Mouse (Mus musculus): Measurements from ENCODE around the gene Slc16a10. TPM values are rescaled to one million over a fixed set of nuclear protein-coding genes. Genes with fewer than 3 reads are reported as not detected.
A peak's percentile ranks its signal among the peaks of the same experiment; 100 is the strongest.

Gene Slc16a10
- polyA plus RNA-seq, 1 experiment = 11.0 TPM

- TF ChIP-seq GATA1 (IDR thresholded peaks at IDR 0.05; ENCODE audit: low read length) = no peak
Observed at GRCm38 (mm10) chr10:40163338-40163737, 21.3 kb upstream of the Slc16a10 start.

GRCm38 (mm10) chr10:40161701-40162255, 19.7 kb upstream of the Slc16a10 start:
- no peak for TF ChIP-seq GATA1 (IDR thresholded peaks at IDR 0.05; ENCODE audit: low read length)

GRCm38 (mm10) chr10:40161236-40161635, 19.2 kb upstream of the Slc16a10 start:
- no peak for TF ChIP-seq GATA1 (IDR thresholded peaks at IDR 0.05; ENCODE audit: low read length)

GRCm38 (mm10) chr10:40152550-40152857, 10.4 kb upstream of the Slc16a10 start:
- no peak for TF ChIP-seq GATA1 (IDR thresholded peaks at IDR 0.05; ENCODE audit: low read length)

- no peak for TF ChIP-seq GATA1 (IDR thresholded peaks at IDR 0.05; ENCODE audit: low read length)
Observed at GRCm38 (mm10) chr10:40151852-40152549, 9.9 kb upstream of the Slc16a10 start.

- TF ChIP-seq GATA1 (IDR thresholded peaks at IDR 0.05; ENCODE audit: low read length) = no peak
Observed at GRCm38 (mm10) chr10:40149584-40150145, 7.6 kb upstream of the Slc16a10 start.

- TF ChIP-seq GATA1 (IDR thresholded peaks at IDR 0.05; ENCODE audit: low read length) = no peak
Observed at GRCm38 (mm10) chr10:40147325-40148059, 5.4 kb upstream of the Slc16a10 start.

- no peak for TF ChIP-seq GATA1 (IDR thresholded peaks at IDR 0.05; ENCODE audit: low read length)
Observed at GRCm38 (mm10) chr10:40146451-40146850, 4.4 kb upstream of the Slc16a10 start.

- no peak for TF ChIP-seq GATA1 (IDR thresholded peaks at IDR 0.05; ENCODE audit: low read length)
Observed at GRCm38 (mm10) chr10:40144815-40145214, 2.8 kb upstream of the Slc16a10 start.

GRCm38 (mm10) chr10:40141016-40141851, 824 bp downstream of the Slc16a10 start:
- TF ChIP-seq GATA1 (IDR thresholded peaks at IDR 0.05; ENCODE audit: low read length) = peak; percentile 47

- TF ChIP-seq GATA1 (IDR thresholded peaks at IDR 0.05; ENCODE audit: low read length) = no peak
Observed at GRCm38 (mm10) chr10:40139646-40140045, 2.4 kb downstream of the Slc16a10 start.

- TF ChIP-seq GATA1 (IDR thresholded peaks at IDR 0.05; ENCODE audit: low read length) = no peak
Observed at GRCm38 (mm10) chr10:40135807-40136778, 6.0 kb downstream of the Slc16a10 start.

- TF ChIP-seq GATA1 (IDR thresholded peaks at IDR 0.05; ENCODE audit: low read length) = no peak
Observed at GRCm38 (mm10) chr10:40134906-40135305, 7.2 kb downstream of the Slc16a10 start.

GRCm38 (mm10) chr10:40133636-40134035, 8.4 kb downstream of the Slc16a10 start:
- no peak for TF ChIP-seq GATA1 (IDR thresholded peaks at IDR 0.05; ENCODE audit: low read length)
